Mouse (Mus musculus) CH12.LX (cell line): ENCODE measurements around the gene Pde6d. TPM values are rescaled to one million over a fixed set of nuclear protein-coding genes. Genes with fewer than 3 reads are reported as not detected.

Experiments used
- DNase-seq: peaks from one replicate; pipeline ENCODE4 v3.0.0-alpha.2; 2013; ENCODE audit errors: extremely low read depth
- H3K27ac ChIP-seq: 2 replicates; pipeline ENCODE4 v1.5.1; 2012; ENCODE audit warnings: low read depth, mild to moderate bottlenecking, control low read depth, moderate library complexity; ENCODE audit not compliant: insufficient read depth
- H3K27me3 ChIP-seq: replicated peaks from 2 replicates; pipeline ENCODE3; 2012; ENCODE audit warnings: inconsistent platforms
- H3K36me3 ChIP-seq, 2 experiments: replicated peaks in 1 of 2; 2 replicates each; pipeline versions ENCODE3 to v1.6.1; 2012; ENCODE audit warnings: inconsistent platforms in 1 of 2, low read length in 1 of 2, mild to moderate bottlenecking in 1 of 2, mixed read lengths in 1 of 2, moderate library complexity in 1 of 2; ENCODE audit not compliant: control insufficient read depth in 1 of 2, insufficient read depth in 1 of 2
- H3K4me1 ChIP-seq, 2 experiments: 2 replicates each; pipeline ENCODE4 v1.6.1; 2012; ENCODE audit warnings: inconsistent platforms in 1 of 2, moderate library complexity in 1 of 2; ENCODE audit not compliant: insufficient read depth in 2 of 2, control insufficient read depth in 1 of 2
- H3K4me2 ChIP-seq: 2 replicates; pipeline ENCODE4 v1.6.1; 2012; ENCODE audit warnings: low read depth, mild to moderate bottlenecking, control low read depth; ENCODE audit not compliant: poor library complexity, insufficient read depth, severe bottlenecking
- H3K4me3 ChIP-seq, 3 experiments: fragments of 150-350 bp in 1 of 3; sonication (generic) in 1 of 3; replicated peaks in 1 of 3; 2 replicates each; pipeline versions ENCODE3 to v1.5.1; 2011 to 2012; ENCODE audit warnings: low read depth in 2 of 3, low read length in 2 of 3, mild to moderate bottlenecking in 2 of 3, moderate library complexity in 2 of 3, control low read depth in 1 of 3, improper control_type of control experiment in 1 of 3, inconsistent platforms in 1 of 3, mixed read lengths in 1 of 3; ENCODE audit not compliant: poor library complexity in 1 of 3
- H3K79me2 ChIP-seq: replicated peaks from 2 replicates; pipeline ENCODE4 v1.6.1; 2012; ENCODE audit warnings: mild to moderate bottlenecking, moderate library complexity; ENCODE audit not compliant: control insufficient read depth, poor library complexity, insufficient read depth, severe bottlenecking; ENCODE audit errors: extremely low read depth
- H3K9ac ChIP-seq: 2 replicates; pipeline ENCODE4 v1.6.1; 2012; ENCODE audit warnings: low read depth, mild to moderate bottlenecking, control low read depth, moderate library complexity; ENCODE audit not compliant: insufficient read depth
- H3K9me3 ChIP-seq: replicated peaks from 2 replicates; pipeline ENCODE3; 2012; ENCODE audit warnings: low read length, inconsistent platforms, mixed read lengths
- BHLHE40 ChIP-seq: IDR thresholded peaks from 2 replicates; pipeline ENCODE4 v1.6.1; 2011; ENCODE audit warnings: mild to moderate bottlenecking, low read depth, low read length, improper control_type of control experiment
- CHD1 ChIP-seq: IDR thresholded peaks from 2 replicates; pipeline ENCODE4 v1.6.1; 2012; ENCODE audit warnings: low read depth, low read length, improper control_type of control experiment, inconsistent platforms
- CHD2 ChIP-seq: IDR thresholded peaks from 2 replicates; pipeline ENCODE4 v1.6.1; 2011; ENCODE audit warnings: low read length, improper control_type of control experiment
- CTCF ChIP-seq, 2 experiments: IDR thresholded peaks in 1 of 2; conservative IDR thresholded peaks in 1 of 2; 2 replicates each; pipeline ENCODE4 v1.5.1; 2011 to 2012; ENCODE audit warnings: low read depth in 2 of 2, low read length in 2 of 2, improper control_type of control experiment in 1 of 2, inconsistent platforms in 1 of 2, mild to moderate bottlenecking in 1 of 2, moderate library complexity in 1 of 2
- E2F4 ChIP-seq: IDR thresholded peaks from 2 replicates; pipeline ENCODE4 v1.6.1; 2011; ENCODE audit warnings: low read depth, low read length, improper control_type of control experiment; ENCODE audit not compliant: insufficient replicate concordance
- ETS1 ChIP-seq: conservative IDR thresholded peaks from 2 replicates; pipeline ENCODE4 v1.6.1; 2012; ENCODE audit warnings: low read depth, mild to moderate bottlenecking, inconsistent platforms, low read length, improper control_type of control experiment, moderate library complexity
- GABPA ChIP-seq: IDR thresholded peaks from 2 replicates; pipeline ENCODE4 v1.6.1; 2012; ENCODE audit warnings: low read depth, low read length, improper control_type of control experiment, inconsistent platforms; ENCODE audit not compliant: insufficient replicate concordance
- HCFC1 ChIP-seq: IDR thresholded peaks from 2 replicates; pipeline ENCODE4 v1.6.1; 2012; ENCODE audit warnings: low read depth, mild to moderate bottlenecking, inconsistent platforms, low read length, improper control_type of control experiment
- IRF4 ChIP-seq: IDR thresholded peaks from 2 replicates; pipeline ENCODE4 v1.6.1; 2014; ENCODE audit warnings: low read depth, mild to moderate bottlenecking, inconsistent platforms, low read length, improper control_type of control experiment
- JUND ChIP-seq: conservative IDR thresholded peaks from 2 replicates; pipeline ENCODE4 v1.6.1; 2011; ENCODE audit warnings: low read depth, low read length, improper control_type of control experiment
- KAT2A ChIP-seq: IDR thresholded peaks from 2 replicates; pipeline ENCODE4 v1.6.1; 2012; ENCODE audit warnings: low read length, improper control_type of control experiment, inconsistent platforms; ENCODE audit not compliant: insufficient replicate concordance
- MAX ChIP-seq: IDR thresholded peaks from 2 replicates; pipeline ENCODE4 v1.6.1; 2011; ENCODE audit warnings: low read length, improper control_type of control experiment
- MAZ ChIP-seq: IDR thresholded peaks from 2 replicates; pipeline ENCODE4 v1.6.1; 2012; ENCODE audit warnings: low read depth, mild to moderate bottlenecking, inconsistent platforms, low read length, improper control_type of control experiment, moderate library complexity
- MEF2A ChIP-seq: IDR thresholded peaks from 2 replicates; pipeline ENCODE4 v1.6.1; 2014; ENCODE audit warnings: low read depth, mild to moderate bottlenecking, inconsistent platforms, low read length, improper control_type of control experiment, borderline replicate concordance
- MXI1 ChIP-seq: IDR thresholded peaks from 2 replicates; pipeline ENCODE4 v1.6.1; 2011; ENCODE audit warnings: mild to moderate bottlenecking, low read depth, low read length, improper control_type of control experiment
- NRF1 ChIP-seq: IDR thresholded peaks from 2 replicates; pipeline ENCODE4 v1.6.1; 2014; ENCODE audit warnings: low read depth, mild to moderate bottlenecking, inconsistent platforms, low read length, improper control_type of control experiment, moderate library complexity
- PAX5 ChIP-seq: IDR thresholded peaks from 2 replicates; pipeline ENCODE4 v1.6.1; 2012; ENCODE audit warnings: low read length, inconsistent platforms, mixed read lengths
- POLR2A ChIP-seq: IDR thresholded peaks from 2 replicates; pipeline ENCODE4 v1.6.1; 2011; ENCODE audit warnings: low read depth, mild to moderate bottlenecking, improper control_type of control experiment, low read length
- POLR2AphosphoS2 ChIP-seq: IDR thresholded peaks from 2 replicates; pipeline ENCODE4 v1.6.1; 2011; ENCODE audit warnings: low read depth, low read length, improper control_type of control experiment
- RAD21 ChIP-seq: IDR thresholded peaks from 2 replicates; pipeline ENCODE4 v1.6.1; 2011; ENCODE audit warnings: low read depth, mild to moderate bottlenecking, low read length, improper control_type of control experiment, moderate library complexity
- SIN3A ChIP-seq: IDR thresholded peaks from 2 replicates; pipeline ENCODE4 v1.6.1; 2012; ENCODE audit warnings: low read length, improper control_type of control experiment, inconsistent platforms
- SMC3 ChIP-seq: IDR thresholded peaks from 2 replicates; pipeline ENCODE4 v1.6.1; 2011; ENCODE audit warnings: low read depth, low read length, improper control_type of control experiment
- TBP ChIP-seq: conservative IDR thresholded peaks from 2 replicates; pipeline ENCODE4 v1.6.1; 2011; ENCODE audit warnings: low read depth, low read length, improper control_type of control experiment
- TCF12 ChIP-seq: IDR thresholded peaks from 2 replicates; pipeline ENCODE4 v1.6.1; 2014; ENCODE audit warnings: low read depth, mild to moderate bottlenecking, inconsistent platforms, low read length, improper control_type of control experiment
- UBTF ChIP-seq: IDR thresholded peaks from 2 replicates; pipeline ENCODE4 v1.6.1; 2012; ENCODE audit warnings: low read depth, mild to moderate bottlenecking, inconsistent platforms, low read length, improper control_type of control experiment, moderate library complexity
- USF2 ChIP-seq: conservative IDR thresholded peaks from 2 replicates; pipeline ENCODE4 v1.6.1; 2011; ENCODE audit warnings: low read depth, low read length, improper control_type of control experiment
- ZMIZ1 ChIP-seq: IDR thresholded peaks from 2 replicates; pipeline ENCODE4 v1.6.1; 2012; ENCODE audit warnings: low read depth, mild to moderate bottlenecking, inconsistent platforms, low read length, improper control_type of control experiment
- ZNF384 ChIP-seq: IDR thresholded peaks from 2 replicates; pipeline ENCODE4 v1.6.1; 2012; ENCODE audit warnings: low read depth, low read length, improper control_type of control experiment, inconsistent platforms
- dilution Hi-C: fragments of 300-500 bp; cut with MboI; formaldehyde crosslinking; loops from 2 replicates; pipeline ENCODE4 v1.14.3; 2020; ENCODE audit warnings: low sequenced_read_pairs; ENCODE audit not compliant: extremely low pct_unique_long_range_greater_than_20kb, extremely low pct_ligation_motif_present
- in situ Hi-C: fragments of 300-500 bp; cut with MboI; formaldehyde crosslinking; loops from 3 replicates; pipeline ENCODE4 v1.14.3; 2019; ENCODE audit warnings: low sequenced_read_pairs, low pct_ligation_motif_present, low pct_unique_long_range_greater_than_20kb, mixed read lengths
- polyA plus RNA-seq: library from polyadenylated mRNA; unstranded; fragments of >175 nt; gene quantifications from 2 replicates; pipeline ENCODE4 v1.2.1, GENCODE M21; 2012; ENCODE audit warnings: low read depth; ENCODE audit not compliant: insufficient read length
- total RNA-seq, 2 experiments: library from RNA; depleted of rRNA; stranded (reverse); fragments of 300-350 nt in 1 of 2; fragments of >200 nt in 1 of 2; gene quantifications; 2 replicates each; pipeline ENCODE4 v1.2.3; 2012 to 2014

The Pde6d gene
- total and polyA plus RNA-seq, 3 experiments = 7.1 to 23.2 (median 20.8) TPM

- Histone ChIP-seq H3K9ac (peak overlapping the region; percentile 65), H3K27me3 (no peaks in the 10 kb centered on the region), H3K79me2 (no peaks in the 10 kb centered on the region), H3K27ac (peak overlapping the region; percentile 95), H3K4me2 (peak overlapping the region; percentile 76), H3K36me3 (no peaks in the 10 kb centered on the region), H3K4me1 (peaks cover 26 to 68% of the 10 kb centered on the region in 2 experiments), H3K4me3 (peak overlapping the region; percentile 27 to 62 (median 56)), H3K9me3 (no peaks in the 10 kb centered on the region)
- in situ Hi-C loops = loop anchor here (5.0 kb wide), 1 partner anchor 32 kb away; no protein-coding TSS in a partner anchor
- DNase-seq = no peak
- no peak for TF ChIP-seq MXI1
- no peak for TF ChIP-seq BHLHE40
- no peak; the same call in 1 of the 2 replicates for TF ChIP-seq SIN3A
- TF ChIP-seq GABPA = no peak
- TF ChIP-seq JUND = no peak
- no peak for TF ChIP-seq ETS1
- TF ChIP-seq IRF4 = no peak
- no peak for TF ChIP-seq RAD21
- TF ChIP-seq ZNF384 = no peak
- no peak for TF ChIP-seq SMC3
- no peak for TF ChIP-seq MEF2A
- TF ChIP-seq MAZ = no peak
- no peak for TF ChIP-seq MAX
- TF ChIP-seq CHD2 = no peak
- dilution Hi-C loops = no loop called here
Measured at GRCm38 (mm10) chr1:86504697-86505421, 77.6 kb downstream of the Pde6d start.

- Histone ChIP-seq H3K36me3 (no peaks in the 10 kb centered on the region), H3K4me2 (peak overlapping the region; percentile 76), H3K27ac (peak overlapping the region; percentile 95), H3K9me3 (no peaks in the 10 kb centered on the region), H3K9ac (peak overlapping the region; percentile 65), H3K79me2 (no peaks in the 10 kb centered on the region), H3K27me3 (no peaks in the 10 kb centered on the region), H3K4me1 (peaks cover 23 to 68% of the 10 kb centered on the region in 2 experiments), H3K4me3 (peak overlapping the region; percentile 51 to 62 (median 56))
- in situ Hi-C loops (loop anchor here (5.0 kb wide), 1 partner anchor 33 kb away; no protein-coding TSS in a partner anchor), dilution Hi-C loops (no loop called here)
- peak; percentile 92 for DNase-seq
- no peak; the same call in 1 of the 2 replicates for TF ChIP-seq MXI1
- peak; percentile 63 for TF ChIP-seq HCFC1
- TF ChIP-seq UBTF = peak; percentile 65; the same call in 1 of the 2 replicates
- no peak for TF ChIP-seq CHD2
- peak; percentile 62; the same call in 1 of the 2 replicates for TF ChIP-seq IRF4
- peak; percentile 41; the same call in 1 of the 2 replicates for TF ChIP-seq NRF1
- TF ChIP-seq ZMIZ1 = peak; percentile 25; the same call in 1 of the 2 replicates
- TF ChIP-seq E2F4 = 0 out of 2 replicates have a peak, but pooled peaks have one; percentile 48
- peak; percentile 71 for TF ChIP-seq POLR2A
- TF ChIP-seq ETS1 = peak; percentile 82
- TF ChIP-seq KAT2A = 0 out of 2 replicates have a peak, but pooled peaks have one; percentile 23
- TF ChIP-seq CHD1 = no peak
- peak; percentile 94 for TF ChIP-seq MAX
- TF ChIP-seq JUND = no peak
- TF ChIP-seq USF2 = no peak; the same call in 1 of the 2 replicates
- TF ChIP-seq TBP = peak; percentile 52; the same call in 1 of the 2 replicates
- peak; percentile 62 for TF ChIP-seq TCF12
- peak; percentile 72 for TF ChIP-seq SMC3
- TF ChIP-seq POLR2AphosphoS2 = no peak
- no peak; the same call in 1 of the 2 replicates for TF ChIP-seq SIN3A
- TF ChIP-seq CTCF (conservative IDR thresholded peaks at IDR 0.05 in 1 of 2, IDR thresholded peaks at IDR 0.05 in 1 of 2; ENCODE audit: low read depth in 2 of 2, low read length in 2 of 2) = peak in 1 of 2 experiments; percentile 88; a peak in 2 of 4 replicates
- no peak for TF ChIP-seq PAX5
Measured at GRCm38 (mm10) chr1:86503906-86504696, 78.3 kb downstream of the Pde6d start.
